Mouse (Mus musculus): Measurements from ENCODE around the gene Coa7.
A peak's percentile ranks its signal among the peaks of the same experiment; 100 is the strongest.
"Not testable (repeated sequence)": the region's sequence is repeated elsewhere in the genome, so short reads cannot be mapped to it uniquely, and the experiment has no call there.

The Coa7 gene

GRCm38 (mm10) chr4:108339277-108339690 is 11.3 kb downstream of the Coa7 start:
- peak in 1 of 2 experiments; percentile 46 for DNase-seq (ENCODE audit: low spot score in 2 of 2)

- no peak for DNase-seq (ENCODE audit: low spot score in 2 of 2)
Observed at GRCm38 (mm10) chr4:108344631-108345083, 16.7 kb downstream of the Coa7 start.

- no peak for DNase-seq (ENCODE audit: low spot score in 2 of 2)
Observed at GRCm38 (mm10) chr4:108345826-108346225, 17.9 kb downstream of the Coa7 start.

GRCm38 (mm10) chr4:108347111-108347510 is 19.2 kb downstream of the Coa7 start:
- DNase-seq (ENCODE audit: low spot score in 2 of 2), result peak; percentile 42 to 53

- DNase-seq (ENCODE audit: low spot score in 2 of 2), result no peak
Observed at GRCm38 (mm10) chr4:108348256-108348875, 20.4 kb downstream of the Coa7 start.

- DNase-seq (ENCODE audit: low spot score in 2 of 2), result no peak
Observed at GRCm38 (mm10) chr4:108349064-108349463, 21.1 kb downstream of the Coa7 start.

- no peak for DNase-seq (ENCODE audit: low spot score in 2 of 2)
Observed at GRCm38 (mm10) chr4:108349836-108350547, 22.1 kb downstream of the Coa7 start.

GRCm38 (mm10) chr4:108350819-108351218 is 22.9 kb downstream of the Coa7 start:
- DNase-seq (ENCODE audit: low spot score in 2 of 2), result peak in 1 of 2 experiments; percentile 37

GRCm38 (mm10) chr4:108353591-108353990 is 25.7 kb downstream of the Coa7 start:
- not testable (repeated sequence) for DNase-seq (ENCODE audit: low spot score in 2 of 2)

- DNase-seq (ENCODE audit: low spot score in 2 of 2), result peak in 1 of 2 experiments; percentile 18
Observed at GRCm38 (mm10) chr4:108357458-108357857, 29.5 kb downstream of the Coa7 start.

GRCm38 (mm10) chr4:108358498-108358897 is 30.6 kb downstream of the Coa7 start:
- no peak for DNase-seq (ENCODE audit: low spot score in 2 of 2)

- DNase-seq (ENCODE audit: low spot score in 2 of 2), result no peak
Observed at GRCm38 (mm10) chr4:108360136-108361055, 32.5 kb downstream of the Coa7 start.

GRCm38 (mm10) chr4:108362321-108363261 is 34.7 kb downstream of the Coa7 start:
- no peak for DNase-seq (ENCODE audit: low spot score in 2 of 2)

- no peak for DNase-seq (ENCODE audit: low spot score in 2 of 2)
Observed at GRCm38 (mm10) chr4:108363355-108364110, 35.6 kb downstream of the Coa7 start.

- DNase-seq (ENCODE audit: low spot score in 2 of 2), result no peak
Observed at GRCm38 (mm10) chr4:108364111-108364476, 36.2 kb downstream of the Coa7 start.

GRCm38 (mm10) chr4:108369254-108369653 is 41.3 kb downstream of the Coa7 start:
- DNase-seq (ENCODE audit: low spot score in 2 of 2), result no peak

GRCm38 (mm10) chr4:108370409-108370808 is 42.5 kb downstream of the Coa7 start:
- no peak for DNase-seq (ENCODE audit: low spot score in 2 of 2)

- no peak for DNase-seq (ENCODE audit: low spot score in 2 of 2)
Observed at GRCm38 (mm10) chr4:108371421-108371820, 43.5 kb downstream of the Coa7 start.

- DNase-seq (ENCODE audit: low spot score in 2 of 2), result no peak
Observed at GRCm38 (mm10) chr4:108372166-108372565, 44.2 kb downstream of the Coa7 start.

GRCm38 (mm10) chr4:108379476-108379875 is 51.5 kb downstream of the Coa7 start:
- DNase-seq (ENCODE audit: low spot score in 2 of 2), result no peak
